Mouse (Mus musculus) heart, embryonic 11.5 days (tissue): ENCODE data around the gene Slc35f4. TPM values are rescaled to one million over a fixed set of nuclear protein-coding genes. Genes with fewer than 3 reads are reported as not detected.

Experiments
- ATAC-seq: fragments of 200-750 bp; cut with Nextera tagmentation; replicated peaks from 2 replicates; pipeline ENCODE4 v1.8.0; 2017; ENCODE audit warnings: moderate library complexity; ENCODE audit not compliant: insufficient number of reproducible peaks, low FRiP score, low TSS enrichment
- H3K27ac ChIP-seq: fragments of 300-500 bp; sonication (generic); 2 replicates; pipeline ENCODE4 v1.5.1; 2014; ENCODE audit warnings: mild to moderate bottlenecking, low read depth, low read length
- H3K27me3 ChIP-seq: fragments of 300-500 bp; sonication (generic); 2 replicates; pipeline ENCODE4 v1.6.1; 2014; ENCODE audit warnings: mild to moderate bottlenecking, low read length, mixed read lengths; ENCODE audit not compliant: control insufficient read depth, insufficient read depth
- H3K36me3 ChIP-seq: fragments of 300-500 bp; sonication (generic); 2 replicates; pipeline ENCODE4 v1.6.1; 2014; ENCODE audit warnings: mild to moderate bottlenecking, low read length, moderate library complexity, mixed read lengths; ENCODE audit not compliant: control insufficient read depth, insufficient read depth
- H3K4me1 ChIP-seq: fragments of 300-500 bp; sonication (generic); 2 replicates; pipeline ENCODE4 v1.6.1; 2014; ENCODE audit warnings: low read length; ENCODE audit not compliant: control insufficient read depth, insufficient read depth
- H3K4me2 ChIP-seq: fragments of 300-500 bp; sonication (generic); 2 replicates; pipeline ENCODE4 v1.6.1; 2014; ENCODE audit warnings: mild to moderate bottlenecking, moderate library complexity
- H3K4me3 ChIP-seq: fragments of 300-500 bp; sonication (generic); 2 replicates; pipeline ENCODE4 v1.5.1; 2014; ENCODE audit warnings: low read depth, low read length
- H3K9ac ChIP-seq: fragments of 300-500 bp; sonication (generic); 2 replicates; pipeline ENCODE4 v1.6.1; 2014; ENCODE audit warnings: mild to moderate bottlenecking, low read depth, low read length, moderate library complexity
- H3K9me3 ChIP-seq: fragments of 300-500 bp; sonication (generic); replicated peaks from 2 replicates; pipeline ENCODE4 v1.6.1; 2016; ENCODE audit warnings: low read length; ENCODE audit not compliant: control insufficient read depth
- WGBS: fragments of 180-500 bp; shearing (Covaris S2); extraction: QIAGEN DNeasy Blood & Tissue Kit; methylation state at CpG from one replicate; pipeline ENCODE4 v1.1.7; 2014; ENCODE audit not compliant: insufficient replicate concordance; 5-methylcytosine and 5-hydroxymethylcytosine counted together
- polyA plus RNA-seq: library from polyadenylated mRNA; unstranded; fragments of >200 nt; fragmentation: Nextera tagmentation; extraction: Ambion mirVana; gene quantifications from 2 replicates; pipeline ENCODE4 v1.2.1, GENCODE M21; 2014

The Slc35f4 gene
- polyA plus RNA-seq, 1 experiment from 2014 or later = 0.21 TPM

DNA sequence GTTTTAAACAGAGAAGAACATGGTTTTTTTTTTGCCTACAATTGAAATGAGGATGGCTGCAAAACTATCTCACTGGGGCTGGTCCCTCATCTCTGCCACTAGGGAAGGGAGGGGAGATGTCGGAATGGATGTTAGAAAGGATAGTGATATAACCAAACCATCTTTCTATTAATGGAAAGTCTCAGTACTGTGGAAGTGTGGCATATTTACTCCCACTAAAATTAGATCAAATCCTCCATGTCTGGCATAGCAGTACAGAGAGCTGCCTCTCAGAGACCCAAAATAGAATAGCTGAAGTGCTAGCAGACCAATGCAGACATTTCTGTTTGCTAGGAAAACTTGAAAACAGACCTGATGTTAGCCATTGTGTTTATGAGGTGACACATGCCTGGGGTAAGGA lies 30.7 kb downstream of the Slc35f4 start:
- H3K36me3 ChIP-seq = no peaks in the 10 kb centered on the region
- H3K4me3 ChIP-seq = no peak overlapping the region
- no peak overlapping the region for H3K4me2 ChIP-seq
- no peak overlapping the region for H3K9ac ChIP-seq
- H3K9me3 ChIP-seq = no peaks in the 10 kb centered on the region
- H3K27me3 ChIP-seq = no peaks in the 10 kb centered on the region
- ATAC-seq = no peak
- no peaks in the 10 kb centered on the region for H3K4me1 ChIP-seq
- 0 out of 2 replicates have a peak overlapping the region, but pooled peaks have one; percentile 41 for H3K27ac ChIP-seq
- 34% methylated on average over 1 of the region's 1 CpGs for WGBS

DNA sequence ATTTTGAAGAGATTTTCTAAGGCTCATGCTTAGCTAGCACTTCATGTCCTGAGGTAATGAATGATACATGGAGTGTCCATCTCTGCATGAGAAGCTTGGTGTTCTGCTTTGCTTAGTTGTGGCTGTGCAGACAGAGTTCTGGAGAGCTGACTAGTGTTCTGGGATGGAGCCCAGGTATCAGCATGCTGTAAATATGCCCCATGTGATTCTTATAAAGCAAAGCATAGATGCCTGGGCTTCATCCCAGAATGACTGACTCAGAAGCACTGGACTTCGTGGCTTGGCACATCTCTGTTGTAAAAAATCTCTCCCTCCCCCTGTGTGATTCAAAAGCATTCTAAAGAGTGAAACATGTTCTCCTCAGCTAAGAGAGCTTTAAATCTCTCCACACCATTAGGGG lies 32.1 kb downstream of the Slc35f4 start:
- no peaks in the 10 kb centered on the region for H3K4me1 ChIP-seq
- 58% methylated on average over 1 of the region's 1 CpGs for WGBS
- H3K4me3 ChIP-seq = no peak overlapping the region
- H3K36me3 ChIP-seq = no peaks in the 10 kb centered on the region
- no peaks in the 10 kb centered on the region for H3K9me3 ChIP-seq
- no peaks in the 10 kb centered on the region for H3K27me3 ChIP-seq
- no peak overlapping the region for H3K9ac ChIP-seq
- no peak overlapping the region for H3K27ac ChIP-seq
- no peak for ATAC-seq
- no peak overlapping the region for H3K4me2 ChIP-seq

DNA sequence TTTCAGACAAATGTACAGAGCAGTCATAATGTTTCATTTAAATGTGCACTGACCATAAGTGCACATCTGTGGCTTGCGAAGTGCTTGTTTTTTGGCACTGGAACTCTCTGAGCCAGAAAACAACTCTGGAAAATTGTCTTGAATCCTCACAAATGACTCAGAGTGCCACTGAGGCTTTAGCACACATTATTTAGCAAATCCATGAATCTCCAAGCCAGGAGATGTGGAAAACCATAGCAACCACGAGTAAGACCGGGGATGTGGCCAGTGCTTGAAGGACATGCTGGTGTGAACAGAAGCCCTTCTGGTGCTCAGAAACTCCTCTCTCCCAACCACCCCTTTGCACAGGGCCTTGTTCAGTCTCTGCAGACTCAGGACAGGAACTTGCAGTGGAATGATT lies 33.3 kb downstream of the Slc35f4 start:
- Histone ChIP-seq H3K9ac (no peak overlapping the region), H3K9me3 (no peaks in the 10 kb centered on the region), H3K4me2 (no peak overlapping the region), H3K36me3 (no peaks in the 10 kb centered on the region), H3K4me3 (no peak overlapping the region), H3K27ac (no peak overlapping the region), H3K4me1 (no peaks in the 10 kb centered on the region), H3K27me3 (no peaks in the 10 kb centered on the region)
- ATAC-seq = no peak
- 78% methylated on average over 3 of the region's 3 CpGs for WGBS

GRCm38 (mm10) chr14:49476602-49477001 lies 49.2 kb downstream of the Slc35f4 start:
- H3K27ac ChIP-seq = no peak overlapping the region
- ATAC-seq = no peak
- no peaks in the 10 kb centered on the region for H3K9me3 ChIP-seq
- H3K4me3 ChIP-seq = no peak overlapping the region
- H3K9ac ChIP-seq = no peak overlapping the region
- no peaks in the 10 kb centered on the region for H3K27me3 ChIP-seq
- no peaks in the 10 kb centered on the region for H3K4me1 ChIP-seq
- no peak overlapping the region for H3K4me2 ChIP-seq
- no peaks in the 10 kb centered on the region for H3K36me3 ChIP-seq
- 64% methylated on average over 2 of the region's 2 CpGs for WGBS

- Histone ChIP-seq H3K4me2 (no peak overlapping the region), H3K27ac (no peak overlapping the region), H3K36me3 (no peaks in the 10 kb centered on the region), H3K27me3 (no peaks in the 10 kb centered on the region), H3K9me3 (no peaks in the 10 kb centered on the region), H3K9ac (no peak overlapping the region), H3K4me1 (no peaks in the 10 kb centered on the region), H3K4me3 (no peak overlapping the region)
- WGBS = 61% methylated on average over 2 of the region's 2 CpGs
- ATAC-seq = no peak
Measured at GRCm38 (mm10) chr14:49461761-49462160, 64.1 kb downstream of the Slc35f4 start.

DNA sequence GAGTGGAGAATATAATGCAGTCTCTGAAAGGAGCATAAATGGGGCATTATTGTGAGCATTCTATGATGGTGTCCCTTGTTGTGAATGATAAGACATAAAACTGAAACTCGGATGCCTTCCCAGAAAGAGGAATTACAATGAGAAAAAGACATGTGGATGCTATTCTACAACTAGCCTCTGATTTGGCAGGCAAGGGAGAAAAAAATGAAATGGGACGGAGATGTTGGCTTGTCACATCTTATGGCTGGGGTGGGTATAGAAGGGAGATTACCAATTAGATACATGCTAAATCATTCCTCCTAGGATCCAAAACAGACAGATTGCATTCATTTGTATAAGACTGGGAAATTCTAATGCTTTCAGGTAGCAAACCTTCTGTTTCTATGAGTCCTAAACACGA lies 65.0 kb downstream of the Slc35f4 start:
- ATAC-seq = no peak

GRCm38 (mm10) chr14:49454283-49454914 lies 71.4 kb downstream of the Slc35f4 start:
- Histone ChIP-seq H3K4me1 (no peaks in the 10 kb centered on the region), H3K4me2 (no peak overlapping the region), H3K9me3 (no peaks in the 10 kb centered on the region), H3K36me3 (no peaks in the 10 kb centered on the region), H3K9ac (no peak overlapping the region), H3K27ac (no peak overlapping the region), H3K27me3 (no peaks in the 10 kb centered on the region), H3K4me3 (no peak overlapping the region)
- 80% methylated on average over 6 of the region's 6 CpGs for WGBS
- ATAC-seq = no peak

More for the DNA sequence above, 65.0 kb downstream of the Slc35f4 start:
- Histone ChIP-seq H3K4me2 (no peak overlapping the region), H3K4me3 (no peak overlapping the region), H3K9me3 (no peaks in the 10 kb centered on the region), H3K36me3 (no peaks in the 10 kb centered on the region), H3K9ac (no peak overlapping the region), H3K27ac (no peak overlapping the region), H3K4me1 (no peaks in the 10 kb centered on the region), H3K27me3 (no peaks in the 10 kb centered on the region)
- WGBS = 64% methylated on average over 3 of the region's 3 CpGs

DNA sequence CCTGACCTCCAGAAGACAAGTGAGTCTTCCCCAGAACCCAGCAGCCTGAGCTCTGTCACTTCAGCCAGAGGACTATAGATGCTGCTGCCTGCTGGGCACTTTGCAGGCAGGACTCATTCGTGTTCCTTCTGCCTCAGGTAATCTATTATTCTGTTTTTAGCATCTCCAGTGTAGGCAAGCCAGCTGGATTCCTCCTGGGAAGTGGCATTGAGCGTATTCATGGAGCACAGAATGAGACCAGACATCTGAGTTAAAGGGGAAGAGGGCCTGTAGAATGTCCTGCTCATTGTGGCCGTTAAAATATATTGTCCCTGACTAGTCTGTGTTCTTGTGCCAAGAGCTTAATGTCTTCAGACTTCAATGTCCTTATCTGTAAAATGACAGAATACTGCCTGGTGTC lies 72.1 kb downstream of the Slc35f4 start:
- H3K9me3 ChIP-seq = no peaks in the 10 kb centered on the region
- H3K9ac ChIP-seq = no peak overlapping the region
- no peak overlapping the region for H3K4me3 ChIP-seq
- ATAC-seq = no peak
- WGBS = 41% methylated on average over 3 of the region's 3 CpGs
- H3K4me2 ChIP-seq = no peak overlapping the region
- no peaks in the 10 kb centered on the region for H3K36me3 ChIP-seq
- H3K4me1 ChIP-seq = no peaks in the 10 kb centered on the region
- no peaks in the 10 kb centered on the region for H3K27me3 ChIP-seq
- no peak overlapping the region for H3K27ac ChIP-seq

DNA sequence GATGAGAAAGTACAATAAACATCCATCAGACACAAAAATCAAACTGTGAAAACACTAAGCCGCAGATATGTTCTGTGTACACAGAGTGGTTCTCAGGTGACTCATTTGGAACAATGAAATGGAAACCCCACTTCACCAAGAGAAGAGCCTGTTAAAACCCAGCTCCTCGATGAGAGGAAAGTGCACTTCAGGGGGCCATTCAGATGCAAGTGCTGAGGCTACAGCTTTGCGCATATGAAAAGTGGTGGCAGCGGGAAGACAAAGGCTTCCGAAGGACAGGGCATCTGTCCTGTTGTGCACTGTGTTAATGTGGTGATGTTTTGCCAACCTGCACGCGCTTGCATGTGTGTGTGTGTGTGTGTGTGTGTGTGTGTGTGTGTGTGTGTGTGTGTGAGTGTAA lies 78.2 kb downstream of the Slc35f4 start:
- Histone ChIP-seq H3K36me3 (no peaks in the 10 kb centered on the region), H3K9me3 (no peaks in the 10 kb centered on the region), H3K27ac (no peak overlapping the region), H3K4me1 (no peaks in the 10 kb centered on the region), H3K9ac (no peak overlapping the region), H3K4me3 (no peak overlapping the region), H3K4me2 (no peak overlapping the region), H3K27me3 (no peaks in the 10 kb centered on the region)
- WGBS = 23% methylated on average over 7 of the region's 7 CpGs
- ATAC-seq = no peak
